Mouse (Mus musculus): ENCODE data around the gene Fgfr2. TPM values are rescaled to one million over a fixed set of nuclear protein-coding genes. Genes with fewer than 3 reads are reported as not detected.

Gene Fgfr2
- polyA plus RNA-seq, 1 experiment from 2014 or later, result 24.1 TPM

DNA sequence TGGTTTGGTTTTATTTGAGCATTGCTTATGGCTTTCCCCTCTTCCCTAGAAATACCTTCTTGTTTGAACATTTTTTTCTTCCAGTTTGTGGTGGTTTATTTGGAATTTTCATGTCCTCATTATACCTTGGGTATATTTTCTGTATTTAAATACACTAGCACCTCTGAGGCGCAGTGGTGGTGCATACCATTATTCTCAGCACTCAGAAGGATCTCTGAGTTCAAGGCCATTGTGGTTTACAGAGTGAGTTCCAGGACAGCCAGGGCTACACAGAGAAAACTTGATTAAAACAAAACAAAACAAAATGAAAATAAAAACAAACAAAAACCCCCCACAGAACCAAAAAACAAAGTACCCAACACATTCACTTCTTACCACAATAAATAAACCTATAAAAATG is 189.8 kb downstream of the Fgfr2 start:
- ATAC-seq, result no peak
- Histone ChIP-seq H3K27me3 (replicated peaks; ENCODE audit: control insufficient read depth, insufficient read depth, low read length) (no peaks in the 10 kb centered on the region), H3K9me3 (ENCODE audit: control insufficient read depth, low read length) (no peaks in the 10 kb centered on the region), H3K4me3 (ENCODE audit: low read length) (no peak overlapping the region), H3K27ac (ENCODE audit: low read depth, low read length) (no peak overlapping the region), H3K4me2 (ENCODE audit: low read length) (no peak overlapping the region), H3K4me1 (ENCODE audit: control insufficient read depth, insufficient read depth, low read depth, low read length) (peaks cover 14% of the 10 kb centered on the region), H3K36me3 (ENCODE audit: control insufficient read depth, insufficient read depth, low read length) (no peaks in the 10 kb centered on the region), H3K9ac (ENCODE audit: low read depth, low read length) (no peak overlapping the region)
- WGBS, result 75% methylated on average over 1 of the region's 1 CpGs

DNA sequence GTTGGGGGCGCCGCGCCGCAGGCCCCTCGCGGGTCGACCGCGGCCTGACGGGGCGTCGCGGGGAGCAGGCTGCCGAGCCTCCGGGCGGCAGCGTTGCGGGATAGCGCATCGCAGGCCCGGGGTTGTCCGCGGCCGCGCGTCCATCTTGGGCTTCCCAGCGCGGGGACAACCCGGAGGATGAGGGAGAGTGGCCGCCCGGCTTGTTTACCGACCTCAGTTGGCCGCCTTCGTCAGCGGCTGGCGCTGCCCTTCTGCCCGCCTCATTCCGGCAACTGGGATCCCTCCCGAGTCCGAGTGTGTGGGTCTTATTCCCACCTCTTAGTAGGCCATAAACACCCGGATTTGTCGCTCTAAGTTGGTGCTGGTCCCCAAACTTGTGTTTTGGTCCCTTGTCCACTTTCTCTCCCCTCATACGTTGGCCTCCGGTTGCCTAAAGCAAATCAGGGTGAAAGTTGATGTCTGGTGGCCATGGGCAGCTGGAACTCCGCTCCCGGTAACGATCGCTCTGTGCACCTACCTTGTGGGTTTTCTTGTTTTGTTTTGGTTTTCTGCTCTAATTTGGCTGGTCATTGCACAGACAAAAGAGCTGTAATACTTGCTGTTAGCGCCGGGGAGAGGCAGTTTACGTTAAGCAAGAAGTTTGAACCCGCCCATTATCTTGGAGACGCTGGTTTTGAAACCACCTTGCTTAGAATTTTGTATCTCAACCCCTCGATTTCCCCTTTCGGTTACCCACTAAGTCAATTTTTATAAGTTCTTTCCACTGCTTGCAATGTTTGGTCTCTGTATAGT is 191.4 kb downstream of the Fgfr2 start:
- H3K4me1 ChIP-seq (ENCODE audit: control insufficient read depth, insufficient read depth, low read depth, low read length), result peaks cover 14% of the 10 kb centered on the region
- under 1% methylated on average over 41 of the region's 55 CpGs for WGBS
- peak overlapping the region; percentile 63 for H3K4me2 ChIP-seq (ENCODE audit: low read length)
- no peak for ATAC-seq
- H3K27ac ChIP-seq (ENCODE audit: low read depth, low read length), result peak overlapping the region; percentile 99
- no peaks in the 10 kb centered on the region for H3K9me3 ChIP-seq (ENCODE audit: control insufficient read depth, low read length)
- no peaks in the 10 kb centered on the region for H3K36me3 ChIP-seq (ENCODE audit: control insufficient read depth, insufficient read depth, low read length)
- no peaks in the 10 kb centered on the region for H3K27me3 ChIP-seq (replicated peaks; ENCODE audit: control insufficient read depth, insufficient read depth, low read length)
- H3K4me3 ChIP-seq (ENCODE audit: low read length), result peak overlapping the region; percentile 86
- peak overlapping the region; percentile 92 for H3K9ac ChIP-seq (ENCODE audit: low read depth, low read length)

DNA sequence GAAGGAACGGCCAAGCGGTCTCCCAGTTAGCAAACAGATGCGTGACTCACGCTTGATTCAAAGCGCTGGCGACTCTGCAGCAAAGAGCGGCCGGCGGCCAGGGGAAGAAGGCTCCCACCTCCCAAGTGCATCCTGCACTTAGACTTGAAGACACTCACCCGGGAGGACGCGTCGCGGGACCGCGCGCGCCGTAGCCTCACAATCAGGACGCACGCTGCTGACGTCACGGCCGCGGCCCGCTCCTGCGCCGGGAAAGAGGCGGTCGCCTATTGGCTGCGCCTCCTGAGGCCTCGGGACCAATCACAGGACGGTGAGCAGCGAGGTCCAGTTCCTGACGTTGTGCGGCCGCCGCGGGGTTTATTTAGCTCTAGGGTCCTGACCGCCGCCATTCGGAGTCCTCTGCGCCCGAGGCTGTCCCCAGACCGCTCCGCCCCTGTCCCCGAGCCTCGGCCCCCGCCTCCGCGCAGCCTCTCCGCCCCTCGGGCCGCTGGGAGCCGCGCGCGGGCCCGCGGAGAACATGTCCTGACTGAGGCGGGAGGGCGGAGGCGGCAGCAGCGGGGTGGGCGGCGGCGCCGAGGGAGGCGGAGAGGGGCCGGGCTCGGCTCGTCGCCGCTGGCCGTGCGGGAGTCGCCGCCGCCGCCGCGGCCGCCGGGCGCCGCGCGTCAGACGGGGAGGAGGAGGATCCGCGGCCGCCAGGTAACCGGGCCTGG is 192.1 kb downstream of the Fgfr2 start, which contains the start of gene Zranb1:
TSS of gene Zranb1 (plus strand) at position 293 of the 710 bp plus-strand sequence.
- Histone ChIP-seq H3K9ac (ENCODE audit: low read depth, low read length) (peak within 1 kb of the TSS; percentile 92), H3K27ac (ENCODE audit: low read depth, low read length) (peak within 1 kb of the TSS; percentile 99), H3K36me3 (ENCODE audit: control insufficient read depth, insufficient read depth, low read length) (no peaks in the 10 kb centered on the region), H3K4me2 (ENCODE audit: low read length) (peak within 1 kb of the TSS; percentile 65), H3K9me3 (ENCODE audit: control insufficient read depth, low read length) (no peaks in the 10 kb centered on the region), H3K4me3 (ENCODE audit: low read length) (peak within 1 kb of the TSS; percentile 86), H3K27me3 (replicated peaks; ENCODE audit: control insufficient read depth, insufficient read depth, low read length) (no peaks in the 10 kb centered on the region), H3K4me1 (ENCODE audit: control insufficient read depth, insufficient read depth, low read depth, low read length) (peaks cover 14% of the 10 kb centered on the region)
- under 1% methylated on average over 69 of the region's 93 CpGs for WGBS
- ATAC-seq, result peak; percentile 100

DNA sequence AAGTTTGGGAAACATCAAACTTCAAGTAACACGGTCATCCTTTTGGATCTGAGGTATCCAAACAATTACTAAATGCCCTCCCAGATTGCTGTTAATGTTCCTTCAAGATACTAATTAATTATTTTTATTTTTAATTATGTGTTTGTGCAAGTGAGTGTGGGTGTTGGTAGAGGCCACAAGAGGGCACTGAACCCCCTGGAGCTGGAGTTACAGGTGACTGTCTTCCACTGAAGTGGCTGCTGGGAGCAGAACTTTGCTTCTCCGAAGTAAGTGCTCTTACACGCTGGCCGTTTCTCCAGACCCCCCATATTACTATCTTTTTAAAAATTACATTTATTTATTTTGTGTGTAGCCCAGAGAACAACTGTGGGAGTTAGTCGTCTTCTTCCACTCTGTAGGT is 193.1 kb downstream of the Fgfr2 start:
- no peaks in the 10 kb centered on the region for H3K36me3 ChIP-seq (ENCODE audit: control insufficient read depth, insufficient read depth, low read length)
- no peaks in the 10 kb centered on the region for H3K27me3 ChIP-seq (replicated peaks; ENCODE audit: control insufficient read depth, insufficient read depth, low read length)
- H3K9ac ChIP-seq (ENCODE audit: low read depth, low read length), result no peak overlapping the region; the same call in 1 of the 2 replicates
- H3K4me3 ChIP-seq (ENCODE audit: low read length), result peak overlapping the region; percentile 86
- no peak overlapping the region for H3K27ac ChIP-seq (ENCODE audit: low read depth, low read length)
- 89% methylated on average over 5 of the region's 5 CpGs for WGBS
- peaks cover 14% of the 10 kb centered on the region for H3K4me1 ChIP-seq (ENCODE audit: control insufficient read depth, insufficient read depth, low read depth, low read length)
- ATAC-seq, result no peak
- no peaks in the 10 kb centered on the region for H3K9me3 ChIP-seq (ENCODE audit: control insufficient read depth, low read length)
- H3K4me2 ChIP-seq (ENCODE audit: low read length), result peak overlapping the region; percentile 65

DNA sequence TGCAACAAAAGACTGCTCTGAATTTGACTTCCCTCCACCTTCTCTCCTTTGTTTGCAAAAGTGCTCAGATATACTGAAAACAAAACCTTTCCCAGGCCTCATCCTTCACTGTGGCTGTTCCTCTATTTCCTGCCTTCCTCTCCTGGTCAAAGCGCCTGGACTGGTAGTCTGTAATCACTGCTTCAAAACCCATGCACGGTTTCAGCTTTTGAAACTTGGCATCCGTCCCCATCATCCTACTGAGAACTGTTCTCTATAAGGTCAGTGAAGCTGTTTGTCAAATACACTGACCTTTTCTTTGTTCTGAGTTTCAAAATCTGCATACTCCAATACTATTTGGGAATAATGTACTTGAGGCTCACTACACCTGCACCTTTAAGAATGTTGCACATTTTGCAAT is 195.9 kb downstream of the Fgfr2 start:
- Histone ChIP-seq H3K4me2 (ENCODE audit: low read length) (no peak overlapping the region), H3K9me3 (ENCODE audit: control insufficient read depth, low read length) (no peaks in the 10 kb centered on the region), H3K27me3 (replicated peaks; ENCODE audit: control insufficient read depth, insufficient read depth, low read length) (no peaks in the 10 kb centered on the region; the same call in 1 of the 2 replicates), H3K36me3 (ENCODE audit: control insufficient read depth, insufficient read depth, low read length) (no peaks in the 10 kb centered on the region), H3K4me1 (ENCODE audit: control insufficient read depth, insufficient read depth, low read depth, low read length) (peaks cover 5% of the 10 kb centered on the region), H3K4me3 (ENCODE audit: low read length) (no peak overlapping the region), H3K9ac (ENCODE audit: low read depth, low read length) (no peak overlapping the region), H3K27ac (ENCODE audit: low read depth, low read length) (no peak overlapping the region)
- no peak for ATAC-seq
- 59% methylated on average over 3 of the region's 3 CpGs for WGBS

DNA sequence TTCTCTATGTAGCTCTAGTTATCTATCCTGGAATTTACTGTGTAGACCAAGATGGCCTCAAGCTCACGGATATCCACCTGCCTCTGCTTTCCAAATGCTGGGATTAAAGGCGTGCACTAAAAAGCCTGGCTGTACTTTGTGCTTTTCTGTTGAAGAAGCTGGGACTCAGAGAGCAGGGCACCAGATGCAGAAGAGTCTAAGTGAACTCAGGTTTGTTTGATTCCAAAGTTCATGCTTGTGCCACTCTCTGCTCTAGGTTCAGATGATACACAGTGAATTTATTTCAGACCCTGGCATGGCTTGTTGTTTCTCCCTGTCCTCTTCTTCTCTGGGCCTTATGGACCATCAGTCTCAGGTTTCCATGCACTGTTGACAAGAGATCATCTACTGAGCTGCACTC is 197.9 kb downstream of the Fgfr2 start:
- Histone ChIP-seq H3K36me3 (ENCODE audit: control insufficient read depth, insufficient read depth, low read length) (no peaks in the 10 kb centered on the region), H3K9me3 (ENCODE audit: control insufficient read depth, low read length) (no peaks in the 10 kb centered on the region), H3K4me2 (ENCODE audit: low read length) (no peak overlapping the region), H3K27me3 (replicated peaks; ENCODE audit: control insufficient read depth, insufficient read depth, low read length) (no peaks in the 10 kb centered on the region; the same call in 1 of the 2 replicates), H3K9ac (ENCODE audit: low read depth, low read length) (no peak overlapping the region), H3K27ac (ENCODE audit: low read depth, low read length) (no peak overlapping the region), H3K4me1 (ENCODE audit: control insufficient read depth, insufficient read depth, low read depth, low read length) (peaks cover 1% of the 10 kb centered on the region; the same call in 1 of the 2 replicates), H3K4me3 (ENCODE audit: low read length) (no peak overlapping the region)
- WGBS, result 90% methylated on average over 2 of the region's 2 CpGs
- ATAC-seq, result no peak

DNA sequence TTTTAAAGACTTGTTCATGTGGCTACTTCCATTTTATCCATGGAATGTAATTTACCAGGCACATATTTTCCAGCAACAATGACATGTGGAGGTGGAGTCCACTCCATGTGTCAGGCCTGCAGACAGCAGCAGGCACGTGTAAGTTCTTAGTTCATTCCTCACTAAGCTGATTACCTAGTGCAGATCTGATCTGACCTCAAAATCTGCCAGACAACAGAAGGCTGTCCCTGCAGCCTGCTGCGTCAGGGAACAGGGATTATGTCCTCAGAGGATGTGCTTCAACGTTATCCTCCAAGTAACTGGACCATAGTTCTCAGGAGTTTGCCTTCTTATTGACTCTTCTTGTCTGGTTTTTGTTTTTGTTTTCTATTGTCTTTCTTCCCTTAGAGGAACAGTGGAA is 201.2 kb downstream of the Fgfr2 start:
- Histone ChIP-seq H3K4me3 (ENCODE audit: low read length) (no peak overlapping the region), H3K27me3 (replicated peaks; ENCODE audit: control insufficient read depth, insufficient read depth, low read length) (no peaks in the 10 kb centered on the region; the same call in 1 of the 2 replicates), H3K4me1 (ENCODE audit: control insufficient read depth, insufficient read depth, low read depth, low read length) (no peaks in the 10 kb centered on the region), H3K27ac (ENCODE audit: low read depth, low read length) (no peak overlapping the region), H3K9me3 (ENCODE audit: control insufficient read depth, low read length) (peaks cover 6% of the 10 kb centered on the region), H3K36me3 (ENCODE audit: control insufficient read depth, insufficient read depth, low read length) (no peaks in the 10 kb centered on the region), H3K9ac (ENCODE audit: low read depth, low read length) (no peak overlapping the region), H3K4me2 (ENCODE audit: low read length) (no peak overlapping the region)
- WGBS, result 58% methylated on average over 3 of the region's 3 CpGs
- ATAC-seq, result no peak

DNA sequence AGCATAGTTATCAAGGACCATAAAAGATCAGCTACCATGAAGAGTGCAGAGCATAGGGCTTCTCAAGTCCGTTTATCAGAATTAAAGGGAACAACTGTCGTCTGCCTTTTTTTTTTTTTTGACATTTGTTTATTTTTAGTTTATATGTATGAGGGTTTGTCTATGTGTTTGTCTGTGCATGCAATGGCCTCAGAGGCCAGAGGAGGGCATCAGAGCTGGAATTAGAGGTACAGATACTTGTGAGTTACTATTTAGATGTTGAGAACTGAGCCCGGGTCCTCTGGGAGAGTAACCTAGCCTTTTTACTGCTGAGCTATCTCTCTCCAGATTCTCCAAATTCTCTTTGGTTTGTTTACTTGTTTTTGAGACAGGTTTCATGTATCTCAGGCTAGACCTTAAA is 219.4 kb downstream of the Fgfr2 start:
- no peak for ATAC-seq
- Histone ChIP-seq H3K9ac (ENCODE audit: low read depth, low read length) (no peak overlapping the region), H3K4me2 (ENCODE audit: low read length) (no peak overlapping the region), H3K36me3 (ENCODE audit: control insufficient read depth, insufficient read depth, low read length) (no peaks in the 10 kb centered on the region), H3K4me1 (ENCODE audit: control insufficient read depth, insufficient read depth, low read depth, low read length) (no peaks in the 10 kb centered on the region), H3K4me3 (ENCODE audit: low read length) (no peak overlapping the region), H3K27me3 (replicated peaks; ENCODE audit: control insufficient read depth, insufficient read depth, low read length) (no peaks in the 10 kb centered on the region), H3K27ac (ENCODE audit: low read depth, low read length) (no peak overlapping the region), H3K9me3 (ENCODE audit: control insufficient read depth, low read length) (peaks cover 2% of the 10 kb centered on the region; the same call in 1 of the 2 replicates)
- WGBS, result 81% methylated on average over 3 of the region's 3 CpGs

DNA sequence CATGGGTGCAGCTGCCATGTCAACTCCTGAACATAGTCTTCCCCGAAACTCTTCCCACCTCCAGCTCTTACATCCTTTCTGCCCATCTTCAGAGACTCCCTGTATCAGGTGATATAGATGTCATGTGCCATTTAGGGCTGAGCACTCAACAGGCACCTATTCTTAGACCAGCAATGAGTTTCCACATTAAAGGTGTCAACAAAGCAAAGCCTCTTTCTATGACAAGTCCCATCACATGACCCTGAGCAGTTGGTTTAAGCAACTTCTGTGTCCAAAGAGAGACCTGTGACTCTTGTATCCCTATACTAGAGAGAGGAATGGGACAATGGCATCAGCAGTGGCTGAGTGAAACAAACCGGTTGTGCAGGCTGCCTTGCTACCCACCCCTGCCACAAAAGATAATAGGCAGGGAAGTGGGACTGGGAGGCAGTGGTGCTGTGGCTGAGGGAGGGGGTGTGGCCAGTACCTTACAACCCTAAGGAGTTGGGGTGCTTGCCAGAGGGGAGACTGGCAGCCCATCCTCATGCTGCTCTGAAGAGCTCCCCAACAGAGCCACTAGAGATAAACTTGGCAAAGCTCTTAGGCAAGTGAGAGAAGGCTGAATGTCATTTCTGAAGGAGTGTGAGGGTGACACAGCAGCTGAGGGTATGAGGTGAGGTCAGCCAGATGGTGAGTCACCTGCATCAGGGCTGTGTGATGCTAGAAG is 222.2 kb downstream of the Fgfr2 start:
- Histone ChIP-seq H3K4me1 (ENCODE audit: control insufficient read depth, insufficient read depth, low read depth, low read length) (no peaks in the 10 kb centered on the region), H3K4me2 (ENCODE audit: low read length) (no peak overlapping the region), H3K9me3 (ENCODE audit: control insufficient read depth, low read length) (no peaks in the 10 kb centered on the region), H3K4me3 (ENCODE audit: low read length) (no peak overlapping the region), H3K27ac (ENCODE audit: low read depth, low read length) (no peak overlapping the region), H3K27me3 (replicated peaks; ENCODE audit: control insufficient read depth, insufficient read depth, low read length) (no peaks in the 10 kb centered on the region), H3K36me3 (ENCODE audit: control insufficient read depth, insufficient read depth, low read length) (no peaks in the 10 kb centered on the region), H3K9ac (ENCODE audit: low read depth, low read length) (no peak overlapping the region)
- no peak for ATAC-seq
- WGBS, result 57% methylated on average over 2 of the region's 2 CpGs
